Mouse (Mus musculus) MEL (cell line): ENCODE data around the gene Olfr1445. TPM values are rescaled to one million over a fixed set of nuclear protein-coding genes. Genes with fewer than 3 reads are reported as not detected.

ENCODE experiments used
- DNase-seq: peaks from one replicate; pipeline ENCODE4 v3.0.0; 2011; ENCODE audit warnings: low read depth, low spot score
- H3K27ac ChIP-seq: 2 replicates; pipeline ENCODE4 v1.5.1; 2012; ENCODE audit warnings: low read depth, mild to moderate bottlenecking, control low read depth, low read length, moderate library complexity; ENCODE audit not compliant: control insufficient read depth
- H3K27me3 ChIP-seq, 2 experiments: fragments of 150-350 bp in 1 of 2; sonication (generic) in 1 of 2; 2 replicates each; pipeline ENCODE4 v1.6.1; 2012; ENCODE audit warnings: low read length in 2 of 2, mild to moderate bottlenecking in 2 of 2, improper control_type of control experiment in 1 of 2, moderate library complexity in 1 of 2; ENCODE audit not compliant: insufficient read depth in 2 of 2, control insufficient read depth in 1 of 2
- H3K36me3 ChIP-seq, 2 experiments: 2 replicates each; pipeline ENCODE4 v1.6.1; 2012 to 2014; ENCODE audit warnings: low read length in 2 of 2, improper control_type of control experiment in 1 of 2, inconsistent platforms in 1 of 2, mild to moderate bottlenecking in 1 of 2; ENCODE audit not compliant: insufficient read depth in 2 of 2, control insufficient read depth in 1 of 2
- H3K4me1 ChIP-seq, 2 experiments: fragments of 150-350 bp in 1 of 2; sonication (generic) in 1 of 2; 2 replicates each; pipeline ENCODE4 v1.6.1; 2012; ENCODE audit warnings: low read length in 2 of 2, improper control_type of control experiment in 1 of 2, mild to moderate bottlenecking in 1 of 2; ENCODE audit not compliant: insufficient read depth in 2 of 2, control insufficient read depth in 1 of 2
- H3K4me3 ChIP-seq, 2 experiments: fragments of 150-350 bp in 1 of 2; sonication (generic) in 1 of 2; 2 replicates each; pipeline ENCODE4 v1.5.1; 2012; ENCODE audit warnings: low read depth in 2 of 2, low read length in 2 of 2, mild to moderate bottlenecking in 2 of 2, moderate library complexity in 2 of 2, control low read depth in 1 of 2, improper control_type of control experiment in 1 of 2; ENCODE audit not compliant: control insufficient read depth in 1 of 2, insufficient read depth in 1 of 2
- H3K79me2 ChIP-seq: 2 replicates; pipeline ENCODE4 v1.6.1; 2012; ENCODE audit warnings: mild to moderate bottlenecking, low read length, moderate library complexity; ENCODE audit not compliant: control insufficient read depth, poor library complexity, insufficient read depth
- H3K9ac ChIP-seq: 2 replicates; pipeline ENCODE4 v1.6.1; 2012; ENCODE audit warnings: low read depth, mild to moderate bottlenecking, control low read depth, low read length, moderate library complexity; ENCODE audit not compliant: control insufficient read depth, poor library complexity, severe bottlenecking
- H3K9me3 ChIP-seq: fragments of 150-350 bp; sonication (generic); replicated peaks from 2 replicates; pipeline ENCODE4 v1.6.1; 2012; ENCODE audit warnings: mild to moderate bottlenecking, low read length, improper control_type of control experiment, moderate library complexity; ENCODE audit not compliant: insufficient read depth
- BHLHE40 ChIP-seq: IDR thresholded peaks from 2 replicates; pipeline ENCODE4 v1.6.1; 2012; ENCODE audit warnings: low read depth, mild to moderate bottlenecking, inconsistent platforms, low read length, improper control_type of control experiment, borderline replicate concordance
- CHD1 ChIP-seq: IDR thresholded peaks from 2 replicates; pipeline ENCODE4 v1.6.1; 2012; ENCODE audit warnings: low read depth, mild to moderate bottlenecking, inconsistent platforms, low read length, improper control_type of control experiment
- CHD2 ChIP-seq: IDR thresholded peaks from 2 replicates; pipeline ENCODE4 v1.6.1; 2011; ENCODE audit warnings: low read length, improper control_type of control experiment
- E2F4 ChIP-seq: IDR thresholded peaks from 2 replicates; pipeline ENCODE4 v1.6.1; 2011; ENCODE audit warnings: low read depth, low read length, improper control_type of control experiment, borderline replicate concordance
- EP300 ChIP-seq, 2 experiments: IDR thresholded peaks; 2 replicates each; pipeline ENCODE4 v1.6.1; 2011; ENCODE audit warnings: improper control_type of control experiment in 2 of 2, low read length in 2 of 2, low read depth in 1 of 2, mild to moderate bottlenecking in 1 of 2
- ETS1 ChIP-seq: IDR thresholded peaks from 2 replicates; pipeline ENCODE4 v1.6.1; 2012; ENCODE audit warnings: low read depth, mild to moderate bottlenecking, inconsistent platforms, low read length, improper control_type of control experiment, moderate library complexity
- GATA1 ChIP-seq: IDR thresholded peaks from 2 replicates; pipeline ENCODE4 v1.6.1; 2011; ENCODE audit warnings: low read depth, low read length, improper control_type of control experiment
- HCFC1 ChIP-seq: IDR thresholded peaks from 2 replicates; pipeline ENCODE4 v1.6.1; 2012; ENCODE audit warnings: low read depth, mild to moderate bottlenecking, inconsistent platforms, low read length, improper control_type of control experiment, moderate library complexity
- KAT2A ChIP-seq: conservative IDR thresholded peaks from 2 replicates; pipeline ENCODE4 v1.6.1; 2012; ENCODE audit warnings: low read depth, low read length, improper control_type of control experiment, inconsistent platforms
- MAFK ChIP-seq: IDR thresholded peaks from 2 replicates; pipeline ENCODE4 v1.6.1; 2011; ENCODE audit warnings: low read depth, mild to moderate bottlenecking, low read length, improper control_type of control experiment, borderline replicate concordance
- MXI1 ChIP-seq: IDR thresholded peaks from 2 replicates; pipeline ENCODE4 v1.6.1; 2011; ENCODE audit warnings: mild to moderate bottlenecking, low read depth, low read length, improper control_type of control experiment
- MYB ChIP-seq: IDR thresholded peaks from 2 replicates; pipeline ENCODE4 v1.6.1; 2011; ENCODE audit warnings: mild to moderate bottlenecking, low read depth, low read length, improper control_type of control experiment
- MYC ChIP-seq: IDR thresholded peaks from 2 replicates; pipeline ENCODE4 v1.6.1; 2011; ENCODE audit warnings: low read depth, mild to moderate bottlenecking, low read length, improper control_type of control experiment, moderate library complexity
- NELFE ChIP-seq: IDR thresholded peaks from 2 replicates; pipeline ENCODE4 v1.6.1; 2011; ENCODE audit warnings: low read depth, low read length, improper control_type of control experiment
- NRF1 ChIP-seq: IDR thresholded peaks from 2 replicates; pipeline ENCODE4 v1.6.1; 2014; ENCODE audit warnings: low read depth, mild to moderate bottlenecking, inconsistent platforms, low read length, improper control_type of control experiment, moderate library complexity; ENCODE audit not compliant: poor library complexity, insufficient read depth, severe bottlenecking
- POLR2A ChIP-seq, 2 experiments: IDR thresholded peaks; 2 replicates each; pipeline ENCODE4 v1.6.1; 2011 to 2012; ENCODE audit warnings: low read length in 2 of 2, mild to moderate bottlenecking in 2 of 2, control low read depth in 1 of 2, improper control_type of control experiment in 1 of 2, low read depth in 1 of 2, moderate library complexity in 1 of 2; ENCODE audit not compliant: control insufficient read depth in 1 of 2, insufficient read depth in 1 of 2, poor library complexity in 1 of 2
- POLR2AphosphoS2 ChIP-seq: IDR thresholded peaks from 2 replicates; pipeline ENCODE4 v1.6.1; 2011; ENCODE audit warnings: low read length, improper control_type of control experiment
- POLR2AphosphoS5 ChIP-seq: IDR thresholded peaks from 2 replicates; pipeline ENCODE4 v1.6.1; 2012; ENCODE audit warnings: low read depth, borderline replicate concordance, mild to moderate bottlenecking, inconsistent platforms, low read length, moderate library complexity, mixed read lengths
- RCOR1 ChIP-seq: IDR thresholded peaks from 2 replicates; pipeline ENCODE4 v1.6.1; 2012; ENCODE audit warnings: low read depth, mild to moderate bottlenecking, inconsistent platforms, low read length, improper control_type of control experiment
- SMC3 ChIP-seq: IDR thresholded peaks from 2 replicates; pipeline ENCODE4 v1.6.1; 2011; ENCODE audit warnings: low read depth, low read length, improper control_type of control experiment
- TAL1 ChIP-seq: IDR thresholded peaks from 2 replicates; pipeline ENCODE4 v1.6.1; 2012; ENCODE audit warnings: mild to moderate bottlenecking, inconsistent platforms, low read length, moderate library complexity, mixed read lengths
- UBTF ChIP-seq: IDR thresholded peaks from 2 replicates; pipeline ENCODE4 v1.6.1; 2012; ENCODE audit warnings: low read depth, mild to moderate bottlenecking, inconsistent platforms, low read length, improper control_type of control experiment, moderate library complexity, borderline replicate concordance; ENCODE audit not compliant: insufficient read depth
- ZKSCAN1 ChIP-seq: IDR thresholded peaks from 2 replicates; pipeline ENCODE4 v1.6.1; 2012; ENCODE audit warnings: low read depth, mild to moderate bottlenecking, inconsistent platforms, low read length, improper control_type of control experiment, moderate library complexity
- ZMIZ1 ChIP-seq: IDR thresholded peaks from 2 replicates; pipeline ENCODE4 v1.6.1; 2012; ENCODE audit warnings: low read depth, mild to moderate bottlenecking, inconsistent platforms, low read length, improper control_type of control experiment, moderate library complexity
- ZNF384 ChIP-seq: IDR thresholded peaks from 2 replicates; pipeline ENCODE4 v1.6.1; 2012; ENCODE audit warnings: low read depth, mild to moderate bottlenecking, inconsistent platforms, low read length, improper control_type of control experiment
- polyA plus RNA-seq, 2 experiments: library from polyadenylated mRNA; stranded (reverse) in 1 of 2; unstranded in 1 of 2; fragments of >175 nt in 1 of 2; fragments of >200 nt in 1 of 2; gene quantifications; 2 replicates each; pipeline versions ENCODE4 v1.2.1 to v1.2.4; 2012; ENCODE audit warnings: low replicate concordance in 2 of 2, low read depth in 1 of 2; ENCODE audit not compliant: insufficient read length in 2 of 2, insufficient read depth in 1 of 2, missing spikeins in 1 of 2
- total RNA-seq: library from RNA; depleted of rRNA; stranded (reverse); fragments of 300-350 nt; gene quantifications from 2 replicates; pipeline ENCODE4 v1.2.3, GENCODE M21; 2012

The Olfr1445 gene
- total and polyA plus RNA-seq, 3 experiments: not detected

DNA sequence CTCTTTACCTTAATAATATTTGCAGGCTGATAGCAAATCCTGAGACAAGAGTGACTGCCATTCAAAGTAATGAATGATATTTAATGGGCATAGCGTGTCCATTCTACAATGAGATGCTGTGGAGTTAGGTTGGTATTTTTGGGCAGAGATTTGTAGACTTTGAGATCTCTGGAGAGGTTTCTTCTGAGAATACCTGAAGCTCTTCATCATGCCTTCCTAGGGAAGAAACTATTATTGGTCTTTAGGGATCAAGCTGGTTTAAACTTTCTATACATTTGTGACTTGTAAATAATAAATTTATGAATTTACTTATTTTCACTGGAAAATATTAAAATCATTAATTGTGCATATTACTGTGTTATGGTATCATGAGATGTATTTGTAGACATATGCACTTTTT, 9.8 kb downstream of the Olfr1445 start, which contains the start of gene Olfr1446 (continued):
- TF ChIP-seq POLR2A (IDR thresholded peaks at IDR 0.05; ENCODE audit: control insufficient read depth in 1 of 2, insufficient read depth in 1 of 2, low read depth in 1 of 2, low read length in 2 of 2, poor library complexity in 1 of 2) (no peak), SMC3 (no peak), BHLHE40 (no peak), NRF1 (no peak)
- TF ChIP-seq, all 39 proteins: peak for 0

DNA sequence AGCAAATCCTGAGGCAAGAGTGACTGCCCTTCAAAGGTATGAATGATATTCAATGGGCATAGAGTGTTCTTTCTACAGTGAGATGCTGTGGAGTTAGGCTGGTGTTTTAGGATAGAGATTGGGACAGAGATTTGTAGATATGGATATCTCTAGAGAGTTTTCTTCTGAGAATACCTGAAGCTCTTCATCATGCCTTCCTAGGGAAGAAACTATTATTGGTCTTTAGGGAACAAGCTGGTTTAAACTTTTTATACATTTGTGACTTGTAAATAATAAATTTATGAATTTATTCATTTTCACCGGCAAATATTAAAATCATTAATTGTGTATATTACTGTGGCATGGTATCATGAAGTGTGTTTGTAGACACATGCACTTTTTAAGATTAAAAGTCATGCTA, 20.0 kb downstream of the Olfr1445 start, which contains the start of gene Olfr1447:
TSS of gene Olfr1447 (minus strand) at position 101 of the 400 bp plus-strand sequence.
- Histone ChIP-seq H3K9me3 (no peaks in the 10 kb centered on the region), H3K27me3 (no peaks in the 10 kb centered on the region), H3K36me3 (no peaks in the 10 kb centered on the region), H3K9ac (no peak within 1 kb of the TSS), H3K4me1 (no peaks in the 10 kb centered on the region), H3K27ac (no peak within 1 kb of the TSS), H3K4me3 (no peak within 1 kb of the TSS), H3K79me2 (no peaks in the 10 kb centered on the region)
- no peak for DNase-seq
- TF ChIP-seq NELFE (no peak), GATA1 (no peak), MAFK (no peak), POLR2AphosphoS5 (no peak), MXI1 (no peak), E2F4 (no peak)

DNA sequence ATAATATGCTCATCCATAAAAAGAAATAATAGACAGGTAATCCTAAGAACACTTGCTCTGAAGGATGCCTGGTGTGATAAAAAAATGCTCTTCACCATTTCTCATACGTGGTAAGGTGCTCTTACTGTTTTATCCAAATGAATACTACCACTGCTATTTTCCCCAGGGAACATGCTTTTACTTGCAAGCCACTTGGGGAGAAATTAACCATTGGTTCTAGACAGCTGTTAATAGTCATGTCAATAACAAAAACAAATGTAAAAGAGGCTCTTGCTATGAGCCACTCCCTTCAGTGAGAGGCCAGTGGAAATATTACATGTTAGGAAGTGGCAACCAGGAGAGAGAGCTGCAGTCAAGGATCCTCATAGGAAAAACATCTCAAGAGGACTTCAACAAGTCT, 40.7 kb downstream of the Olfr1445 start, which contains the start of gene Olfr1448:
TSS of gene Olfr1448 (minus strand) at position 101 of the 400 bp plus-strand sequence.
- Histone ChIP-seq H3K4me3 (no peak within 1 kb of the TSS), H3K9me3 (no peaks in the 10 kb centered on the region), H3K9ac (no peak within 1 kb of the TSS), H3K27ac (no peak within 1 kb of the TSS), H3K4me1 (no peaks in the 10 kb centered on the region), H3K27me3 (no peaks in the 10 kb centered on the region), H3K79me2 (no peaks in the 10 kb centered on the region), H3K36me3 (no peaks in the 10 kb centered on the region)
- TF ChIP-seq KAT2A (no peak), HCFC1 (no peak), ETS1 (no peak), EP300 (IDR thresholded peaks at IDR 0.05; ENCODE audit: low read depth in 1 of 2, low read length in 2 of 2) (no peak), MYC (no peak), CHD2 (no peak), POLR2A (IDR thresholded peaks at IDR 0.05; ENCODE audit: control insufficient read depth in 1 of 2, insufficient read depth in 1 of 2, low read depth in 1 of 2, low read length in 2 of 2, poor library complexity in 1 of 2) (no peak), ZKSCAN1 (no peak), RCOR1 (no peak), NELFE (no peak), ZNF384 (no peak), CHD1 (no peak), TAL1 (no peak), MYB (no peak), POLR2AphosphoS2 (no peak), MXI1 (no peak), UBTF (no peak), ZMIZ1 (no peak)
- DNase-seq: no peak
